In the genomic region with DNA sequence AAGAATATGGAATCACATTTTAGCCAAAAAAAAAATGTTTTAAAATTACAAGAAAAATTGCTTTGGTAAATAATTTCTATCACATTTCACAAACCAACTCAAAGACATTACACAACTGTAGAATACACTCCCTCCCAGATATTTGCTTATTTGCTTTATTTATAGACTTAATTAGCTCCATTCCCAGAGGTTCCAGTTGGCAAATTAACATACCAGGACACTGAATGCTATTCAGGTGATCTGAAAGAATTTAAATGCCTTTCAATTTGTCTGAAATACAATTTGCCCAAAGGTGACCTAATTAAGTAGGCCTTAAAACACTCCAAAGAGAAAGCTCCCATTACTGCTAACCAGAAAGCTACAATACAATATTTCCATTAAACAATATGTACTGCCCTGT, we compare ENCODE assay signal across 26 mouse cellular contexts.
"Had no signal": no experiment of that assay in that cellular context is flagged by ENCODE, and none has a peak within 500 bp of the region (broad histone marks: within the 10 kb centered on the region; RNA-seq: fewer than 3 reads in every experiment).

No protein-coding gene starts in this region.

- H3K9ac ChIP-seq: heart, embryonic 13.5 days; heart, embryonic 15.5 days; hindbrain, embryonic 13.5 days; hindbrain, embryonic 15.5 days; kidney, embryonic 15.5 days; limb, embryonic 12.5 days; liver, embryonic 13.5 days; liver, embryonic 15.5 days had no signal

- ATAC-seq: intestine, embryonic 16.5 days had no signal

- H3K27me3 ChIP-seq: heart, embryonic 13.5 days; heart, embryonic 15.5 days; hindbrain, embryonic 13.5 days; hindbrain, embryonic 15.5 days; kidney, embryonic 15.5 days; limb, embryonic 12.5 days; liver, embryonic 13.5 days; liver, embryonic 15.5 days had no signal

- H3K36me3 ChIP-seq: heart, embryonic 13.5 days; heart, embryonic 15.5 days; hindbrain, embryonic 13.5 days; hindbrain, embryonic 15.5 days; kidney, embryonic 15.5 days; limb, embryonic 10.5 days; limb, embryonic 12.5 days; liver, embryonic 13.5 days; liver, embryonic 15.5 days had no signal

- H3K4me2 ChIP-seq: heart, embryonic 11.5 days; heart, embryonic 13.5 days; heart, embryonic 15.5 days; hindbrain, embryonic 13.5 days; hindbrain, embryonic 15.5 days; kidney, embryonic 15.5 days; limb, embryonic 12.5 days; liver, embryonic 11.5 days; liver, embryonic 13.5 days; liver, embryonic 15.5 days had no signal

- H3K27ac ChIP-seq: heart, adult 2 months; heart, embryonic 13.5 days; heart, embryonic 15.5 days; hindbrain, embryonic 13.5 days; hindbrain, embryonic 15.5 days; kidney, embryonic 15.5 days; kidney, postnatal 0 days; limb, embryonic 12.5 days; liver, embryonic 13.5 days; liver, embryonic 15.5 days had no signal

- DNase-seq: gastrocnemius, postnatal 14 days; gastrocnemius, postnatal 36 days; heart, adult 11 months; heart, adult 2 months; heart, postnatal 14 days; heart, postnatal 36 days; kidney, adult 11 months; kidney, adult 9 months; kidney, postnatal 14 days; kidney, postnatal 36 days; layer of hippocampus, adult 9-11 months; layer of hippocampus, postnatal 36 days; liver; liver, embryonic 13.5 days had no signal

- H3K4me3 ChIP-seq: heart, adult 2 months; heart, embryonic 13.5 days; heart, embryonic 15.5 days; hindbrain, embryonic 13.5 days; hindbrain, embryonic 15.5 days; kidney, embryonic 15.5 days; limb, embryonic 10.5 days; limb, embryonic 12.5 days; liver, embryonic 13.5 days; liver, embryonic 15.5 days had no signal

- H3K4me1 ChIP-seq: heart, embryonic 13.5 days; heart, embryonic 15.5 days; hindbrain, embryonic 13.5 days; hindbrain, embryonic 15.5 days; kidney, embryonic 15.5 days; liver, embryonic 13.5 days; liver, embryonic 15.5 days had no signal

- H3K9me3 ChIP-seq: heart, embryonic 13.5 days; heart, embryonic 15.5 days; hindbrain, embryonic 13.5 days; hindbrain, embryonic 15.5 days; kidney, embryonic 15.5 days; limb, embryonic 10.5 days; limb, embryonic 12.5 days; liver, embryonic 13.5 days; liver, embryonic 15.5 days had no signal
